Mouse (Mus musculus): ENCODE measurements around the gene A030014E15Rik. TPM values are rescaled to one million over a fixed set of nuclear protein-coding genes. Genes with fewer than 3 reads are reported as not detected.
"Not testable (repeated sequence)": the region's sequence is repeated elsewhere in the genome, so short reads cannot be mapped to it uniquely, and the experiment has no call there.

Gene A030014E15Rik
- polyA plus RNA-seq, 1 experiment from 2014 or later: not detected

- H3K4me1 ChIP-seq; H3K27ac ChIP-seq; H3K4me3 ChIP-seq; H3K9ac ChIP-seq; ATAC-seq (ENCODE audit: low FRiP score, low read depth); H3K9me3 ChIP-seq; H3K27me3 ChIP-seq (replicated peaks); H3K4me2 ChIP-seq (replicated peaks); H3K36me3 ChIP-seq: not testable (repeated sequence)
- no CpG with 5 or more reads among the region's 6 CpGs for WGBS
Observed at GRCm38 (mm10) chr1:82943295-82943694, 18.6 kb downstream of the A030014E15Rik start, which contains the start of gene A030003K21Rik. Gene A030003K21Rik, minus strand, starts transcription at chr1:82943388.

- H3K4me3 ChIP-seq; H3K36me3 ChIP-seq; H3K9ac ChIP-seq; ATAC-seq (ENCODE audit: low FRiP score, low read depth); H3K4me2 ChIP-seq (replicated peaks); H3K27me3 ChIP-seq (replicated peaks); H3K9me3 ChIP-seq; H3K4me1 ChIP-seq; H3K27ac ChIP-seq: not testable (repeated sequence)
- WGBS: 100% methylated on average over 2 of the region's 2 CpGs
Observed at GRCm38 (mm10) chr1:82946029-82946428, 21.3 kb downstream of the A030014E15Rik start.

GRCm38 (mm10) chr1:82948601-82949000 is 23.9 kb downstream of the A030014E15Rik start:
- H3K4me1 ChIP-seq: no peaks in the 10 kb centered on the region
- no peaks in the 10 kb centered on the region for H3K9me3 ChIP-seq
- 89% methylated on average over 2 of the region's 2 CpGs for WGBS
- no peak overlapping the region for H3K4me2 ChIP-seq (replicated peaks)
- no peak overlapping the region for H3K27ac ChIP-seq
- no peak overlapping the region for H3K9ac ChIP-seq
- ATAC-seq (ENCODE audit: low FRiP score, low read depth): no peak
- H3K27me3 ChIP-seq (replicated peaks): no peaks in the 10 kb centered on the region
- H3K36me3 ChIP-seq: no peaks in the 10 kb centered on the region
- no peak overlapping the region for H3K4me3 ChIP-seq

DNA sequence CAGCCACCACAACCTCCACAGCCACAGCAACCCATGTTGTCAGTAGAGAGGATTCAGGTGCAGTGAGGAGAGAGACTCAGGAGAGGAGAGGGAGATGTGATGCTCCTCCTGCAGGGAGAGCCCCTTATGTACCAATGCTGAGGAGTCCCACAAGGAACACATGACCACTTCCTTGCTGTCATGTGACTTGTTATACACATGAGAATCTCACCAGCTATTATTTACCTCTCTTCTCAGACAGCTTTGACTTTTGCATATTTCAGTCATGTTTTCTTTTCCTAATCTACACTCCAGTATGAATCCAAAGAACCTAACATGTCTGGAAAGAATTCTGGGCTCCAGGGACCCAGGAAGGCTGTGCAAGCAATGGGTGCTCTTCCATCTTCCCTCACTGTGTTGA is 31.2 kb downstream of the A030014E15Rik start, which contains the start of gene Gm7544:
Gene Gm7544, minus strand, starts transcription at position 101 of the 400 bp plus-strand sequence.
- H3K4me3 ChIP-seq; H3K4me2 ChIP-seq (replicated peaks); H3K27me3 ChIP-seq (replicated peaks); H3K9ac ChIP-seq; ATAC-seq (ENCODE audit: low FRiP score, low read depth); H3K36me3 ChIP-seq; H3K27ac ChIP-seq; H3K9me3 ChIP-seq; H3K4me1 ChIP-seq: not testable (repeated sequence)

DNA sequence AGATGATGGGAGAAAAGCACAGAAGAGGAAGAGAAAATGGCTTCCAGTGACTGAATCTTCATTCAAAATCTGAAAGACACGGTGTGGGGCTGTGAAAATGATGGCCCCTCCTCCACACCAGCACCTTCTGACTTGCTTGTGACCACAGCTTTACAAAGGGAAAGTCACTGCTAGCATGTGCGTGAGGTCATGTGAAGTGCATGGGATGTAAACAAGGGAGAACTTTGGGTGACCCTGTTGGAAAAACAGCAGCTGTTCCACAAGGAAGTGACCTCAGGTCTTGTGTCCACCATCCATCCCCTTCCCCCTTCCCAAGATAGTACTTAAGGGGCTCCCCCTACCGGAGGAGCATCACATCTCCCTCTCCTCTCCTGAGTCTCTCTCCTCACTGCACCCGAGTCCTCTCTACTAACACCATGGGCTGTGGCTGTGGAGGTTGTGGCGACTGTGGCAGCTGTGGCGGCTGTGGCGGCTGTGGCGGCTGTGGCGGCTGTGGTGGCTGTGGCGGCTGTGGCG is 35.2 kb downstream of the A030014E15Rik start, which contains the start of gene Gm47955:
Gene Gm47955, plus strand, starts transcription at position 417 of the 516 bp plus-strand sequence.
- no peak within 1 kb of the TSS for H3K27ac ChIP-seq
- H3K9me3 ChIP-seq: no peaks in the 10 kb centered on the region
- no peaks in the 10 kb centered on the region for H3K36me3 ChIP-seq
- H3K4me2 ChIP-seq (replicated peaks): no peak within 1 kb of the TSS
- 93% methylated on average over 11 of the region's 11 CpGs for WGBS
- H3K4me1 ChIP-seq: no peaks in the 10 kb centered on the region
- ATAC-seq (ENCODE audit: low FRiP score, low read depth): no peak
- no peak within 1 kb of the TSS for H3K9ac ChIP-seq
- H3K27me3 ChIP-seq (replicated peaks): no peaks in the 10 kb centered on the region
- no peak within 1 kb of the TSS for H3K4me3 ChIP-seq

- no peaks in the 10 kb centered on the region for H3K9me3 ChIP-seq
- WGBS: 60% methylated on average over 3 of the region's 3 CpGs
- H3K36me3 ChIP-seq: no peaks in the 10 kb centered on the region
- peak; percentile 63; the same call in 1 of the 2 replicates for ATAC-seq (ENCODE audit: low FRiP score, low read depth)
- no peaks in the 10 kb centered on the region for H3K27me3 ChIP-seq (replicated peaks)
- H3K4me1 ChIP-seq: no peaks in the 10 kb centered on the region
- H3K4me2 ChIP-seq (replicated peaks): no peak overlapping the region
- no peak overlapping the region for H3K4me3 ChIP-seq
- no peak overlapping the region for H3K27ac ChIP-seq
- H3K9ac ChIP-seq: no peak overlapping the region
Observed at GRCm38 (mm10) chr1:82966413-82966812, 41.7 kb downstream of the A030014E15Rik start.

DNA sequence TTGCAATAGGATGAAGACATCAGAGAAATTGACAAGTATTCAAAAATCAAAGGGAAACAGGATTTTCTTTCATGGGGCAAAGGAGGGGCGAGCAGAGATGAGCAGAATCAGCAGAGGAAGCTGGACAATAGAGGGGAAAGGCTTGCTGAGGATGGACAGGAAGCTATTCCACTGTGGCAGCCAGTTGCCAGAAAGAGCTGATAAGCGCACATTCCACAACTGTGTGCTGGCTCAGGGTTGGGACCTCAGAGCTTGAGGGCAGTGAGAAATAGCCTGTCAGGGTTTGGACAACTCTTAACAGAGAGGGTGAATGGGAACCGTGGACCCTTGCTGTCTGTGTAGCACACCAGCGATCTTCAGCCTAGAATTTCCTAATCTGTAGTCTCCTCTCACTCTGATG is 47.3 kb downstream of the A030014E15Rik start:
- H3K4me3 ChIP-seq: no peak overlapping the region
- no peaks in the 10 kb centered on the region for H3K9me3 ChIP-seq
- no peak overlapping the region for H3K4me2 ChIP-seq (replicated peaks)
- WGBS: 75% methylated on average over 4 of the region's 4 CpGs
- H3K4me1 ChIP-seq: no peaks in the 10 kb centered on the region
- no peak overlapping the region for H3K9ac ChIP-seq
- H3K27me3 ChIP-seq (replicated peaks): no peaks in the 10 kb centered on the region
- no peak overlapping the region for H3K27ac ChIP-seq
- ATAC-seq (ENCODE audit: low FRiP score, low read depth): no peak
- H3K36me3 ChIP-seq: no peaks in the 10 kb centered on the region

DNA sequence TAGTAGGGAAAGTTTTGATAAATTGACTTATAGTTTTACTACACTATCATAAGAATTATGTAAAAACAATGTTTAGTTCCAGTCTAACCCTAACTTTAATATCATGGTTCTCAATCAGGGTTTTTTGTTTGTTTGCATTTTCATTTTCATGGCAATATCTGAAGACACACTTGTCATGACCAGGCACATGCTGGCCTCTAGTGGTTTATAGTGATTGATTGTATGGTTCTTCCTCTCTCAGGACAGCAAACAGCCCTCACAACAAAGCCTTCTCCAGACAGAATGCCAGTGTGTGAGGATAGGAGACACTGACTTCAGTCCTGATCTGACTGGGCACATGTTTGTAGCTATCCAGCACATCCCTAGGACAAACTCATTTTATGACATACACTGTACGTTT is 48.5 kb downstream of the A030014E15Rik start:
- H3K27ac ChIP-seq: no peak overlapping the region
- no peak overlapping the region for H3K9ac ChIP-seq
- ATAC-seq (ENCODE audit: low FRiP score, low read depth): no peak
- no peaks in the 10 kb centered on the region for H3K27me3 ChIP-seq (replicated peaks)
- 88% methylated on average over 1 of the region's 1 CpGs for WGBS
- no peak overlapping the region for H3K4me3 ChIP-seq
- H3K4me1 ChIP-seq: no peaks in the 10 kb centered on the region
- H3K9me3 ChIP-seq: no peaks in the 10 kb centered on the region
- no peaks in the 10 kb centered on the region for H3K36me3 ChIP-seq
- no peak overlapping the region for H3K4me2 ChIP-seq (replicated peaks)

GRCm38 (mm10) chr1:82973901-82974300 is 49.2 kb downstream of the A030014E15Rik start:
- Histone ChIP-seq H3K9me3 (no peaks in the 10 kb centered on the region), H3K36me3 (no peaks in the 10 kb centered on the region), H3K4me3 (no peak overlapping the region), H3K27ac (no peak overlapping the region), H3K27me3 (replicated peaks) (no peaks in the 10 kb centered on the region), H3K4me1 (no peaks in the 10 kb centered on the region), H3K4me2 (replicated peaks) (no peak overlapping the region), H3K9ac (no peak overlapping the region)
- no peak for ATAC-seq (ENCODE audit: low FRiP score, low read depth)
- WGBS: 78% methylated on average over 6 of the region's 6 CpGs

- H3K27me3 ChIP-seq (replicated peaks): no peaks in the 10 kb centered on the region
- no peak overlapping the region for H3K9ac ChIP-seq
- WGBS: 90% methylated on average over 9 of the region's 9 CpGs
- H3K4me1 ChIP-seq: no peaks in the 10 kb centered on the region
- no peak overlapping the region for H3K4me3 ChIP-seq
- H3K36me3 ChIP-seq: no peaks in the 10 kb centered on the region
- no peak overlapping the region for H3K4me2 ChIP-seq (replicated peaks)
- H3K9me3 ChIP-seq: no peaks in the 10 kb centered on the region
- ATAC-seq (ENCODE audit: low FRiP score, low read depth): no peak
- no peak overlapping the region for H3K27ac ChIP-seq
Observed at GRCm38 (mm10) chr1:82974342-82974741, 49.6 kb downstream of the A030014E15Rik start.

Other genes with a start within 250 kb of the A030014E15Rik start
- 272 and 294 TPM in 2 replicates for gene Mff, start 200.0 kb upstream of the A030014E15Rik start, polyA plus RNA-seq (2016; fragmentation: Nextera tagmentation; extraction: Ambion mirVana)
- gene Tm4sf20, start 156.5 kb upstream of the A030014E15Rik start, polyA plus RNA-seq (2016; fragmentation: Nextera tagmentation; extraction: Ambion mirVana): 0.22 TPM in 1 of 2 replicates, not detected in the other
- gene Gm47791, start 153.7 kb upstream of the A030014E15Rik start, polyA plus RNA-seq (2016; fragmentation: Nextera tagmentation; extraction: Ambion mirVana): not detected in 2 replicates
- 44.7 and 54.5 TPM in 2 replicates for gene Agfg1, start 85.4 kb upstream of the A030014E15Rik start, polyA plus RNA-seq (2016; fragmentation: Nextera tagmentation; extraction: Ambion mirVana)
- 0.33 and 0.43 TPM in 2 replicates for gene A030005L19Rik, start 11.6 kb upstream of the A030014E15Rik start, polyA plus RNA-seq (2016; fragmentation: Nextera tagmentation; extraction: Ambion mirVana)
- gene Gm6217, start 6.5 kb downstream of the A030014E15Rik start, polyA plus RNA-seq (2016; fragmentation: Nextera tagmentation; extraction: Ambion mirVana): not detected in 2 replicates
- not detected in 2 replicates for gene A030003K21Rik, start 18.5 kb downstream of the A030014E15Rik start, polyA plus RNA-seq (2016; fragmentation: Nextera tagmentation; extraction: Ambion mirVana)
- not detected in 2 replicates for gene Gm7544, start 31.1 kb downstream of the A030014E15Rik start, polyA plus RNA-seq (2016; fragmentation: Nextera tagmentation; extraction: Ambion mirVana)
- gene Gm47955, start 35.4 kb downstream of the A030014E15Rik start, polyA plus RNA-seq (2016; fragmentation: Nextera tagmentation; extraction: Ambion mirVana): not detected in 2 replicates
- gene Gm47959, start 75.6 kb downstream of the A030014E15Rik start, polyA plus RNA-seq (2016; fragmentation: Nextera tagmentation; extraction: Ambion mirVana): not detected in 2 replicates
- 0.28 and 0.82 TPM in 2 replicates for gene Slc19a3, start 113.5 kb downstream of the A030014E15Rik start, polyA plus RNA-seq (2016; fragmentation: Nextera tagmentation; extraction: Ambion mirVana)
- gene Krtap28-10, start 117.6 kb downstream of the A030014E15Rik start, polyA plus RNA-seq (2016; fragmentation: Nextera tagmentation; extraction: Ambion mirVana): not detected in 2 replicates
- gene Gm47969, start 120.0 kb downstream of the A030014E15Rik start, polyA plus RNA-seq (2016; fragmentation: Nextera tagmentation; extraction: Ambion mirVana): not detected in 2 replicates
- not detected in 2 replicates for gene A030005K14Rik, start 134.5 kb downstream of the A030014E15Rik start, polyA plus RNA-seq (2016; fragmentation: Nextera tagmentation; extraction: Ambion mirVana)
- not detected in 2 replicates for gene Krtap28-13, start 136.0 kb downstream of the A030014E15Rik start, polyA plus RNA-seq (2016; fragmentation: Nextera tagmentation; extraction: Ambion mirVana)
- not detected in 2 replicates for gene Ccl20, start 191.8 kb downstream of the A030014E15Rik start, polyA plus RNA-seq (2016; fragmentation: Nextera tagmentation; extraction: Ambion mirVana)
- 0.11 TPM in 1 of 2 replicates, not detected in the other for gene Daw1, start 234.8 kb downstream of the A030014E15Rik start, polyA plus RNA-seq (2016; fragmentation: Nextera tagmentation; extraction: Ambion mirVana)